Mouse (Mus musculus): ENCODE measurements around the gene Eif2s1.
"Not testable (repeated sequence)": the region's sequence is repeated elsewhere in the genome, so short reads cannot be mapped to it uniquely, and the experiment has no call there.

Eif2s1 gene

GRCm38 (mm10) chr12:78916278-78916677, 54.7 kb downstream of the Eif2s1 start:
- no peak for DNase-seq

GRCm38 (mm10) chr12:78918227-78919078, 56.8 kb downstream of the Eif2s1 start:
- DNase-seq = peak; percentile 88 to 89

- peak; percentile 66 to 79 for DNase-seq
Measured at GRCm38 (mm10) chr12:78919079-78919712, 57.6 kb downstream of the Eif2s1 start.

- DNase-seq = no peak
Measured at GRCm38 (mm10) chr12:78921421-78921820, 59.8 kb downstream of the Eif2s1 start.

GRCm38 (mm10) chr12:78922058-78922457, 60.4 kb downstream of the Eif2s1 start:
- no peak for DNase-seq

- not testable (repeated sequence) for DNase-seq
Measured at GRCm38 (mm10) chr12:78922977-78923376, 61.4 kb downstream of the Eif2s1 start.

- DNase-seq = no peak
Measured at GRCm38 (mm10) chr12:78923539-78924189, 62.0 kb downstream of the Eif2s1 start.

GRCm38 (mm10) chr12:78927287-78927686, 65.7 kb downstream of the Eif2s1 start:
- DNase-seq = no peak

- DNase-seq = no peak
Measured at GRCm38 (mm10) chr12:78929900-78930299, 68.3 kb downstream of the Eif2s1 start.

GRCm38 (mm10) chr12:78936494-78936893, 74.9 kb downstream of the Eif2s1 start:
- no peak for DNase-seq

Measured in kidney, postnatal 36 days (tissue).